Mouse (Mus musculus) stomach, postnatal 0 days (tissue): ENCODE data around the gene Gpd2.

Source experiments
- CTCF ChIP-seq: IDR thresholded peaks from 2 replicates; pipeline ENCODE4 v1.5.1; 2016; ENCODE audit warnings: antibody characterized with exemption, low read depth, mild to moderate bottlenecking, moderate library complexity
- EP300 ChIP-seq: optimal IDR thresholded peaks from 2 replicates; pipeline ENCODE3; 2016; ENCODE audit warnings: antibody characterized with exemption

DNA sequence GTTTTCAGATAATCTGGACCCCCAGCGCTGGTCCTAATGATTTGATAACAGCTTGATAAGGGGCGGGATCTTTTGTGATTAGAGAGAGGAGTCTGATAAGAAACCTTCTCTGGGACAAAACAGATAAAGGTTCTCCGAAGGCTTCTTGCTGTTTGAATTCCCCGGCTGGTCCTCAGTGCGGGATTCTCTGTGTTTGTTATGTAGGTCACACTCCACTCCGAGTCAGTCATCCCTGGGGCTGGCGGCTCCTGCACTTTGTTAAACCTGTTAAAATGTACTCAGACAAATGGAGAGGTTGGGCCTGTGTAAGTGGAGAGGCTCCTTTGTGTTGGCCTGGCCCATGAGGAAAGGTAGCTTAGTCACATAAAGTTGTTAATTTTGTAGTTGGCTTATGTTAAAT, 91.9 kb downstream of the Gpd2 start:
- TF ChIP-seq CTCF (no peak), EP300 (no peak)
